Mouse (Mus musculus) C2C12 (cell line): ENCODE measurements around the gene Rbp2.

Experiments used
- CEBPB ChIP-seq: IDR thresholded peaks from one replicate; pipeline ENCODE4 v1.6.1; 2011; ENCODE audit warnings: low read depth, mild to moderate bottlenecking, control low read depth, moderate library complexity
- CTCF ChIP-seq: IDR thresholded peaks from one replicate; pipeline ENCODE4 v1.5.1; 2011; ENCODE audit not compliant: control insufficient read depth, insufficient read depth, insufficient read length
- USF1 ChIP-seq: IDR thresholded peaks from one replicate; pipeline ENCODE4 v1.6.1; 2011; ENCODE audit warnings: low read depth, mild to moderate bottlenecking, control low read depth, moderate library complexity

DNA sequence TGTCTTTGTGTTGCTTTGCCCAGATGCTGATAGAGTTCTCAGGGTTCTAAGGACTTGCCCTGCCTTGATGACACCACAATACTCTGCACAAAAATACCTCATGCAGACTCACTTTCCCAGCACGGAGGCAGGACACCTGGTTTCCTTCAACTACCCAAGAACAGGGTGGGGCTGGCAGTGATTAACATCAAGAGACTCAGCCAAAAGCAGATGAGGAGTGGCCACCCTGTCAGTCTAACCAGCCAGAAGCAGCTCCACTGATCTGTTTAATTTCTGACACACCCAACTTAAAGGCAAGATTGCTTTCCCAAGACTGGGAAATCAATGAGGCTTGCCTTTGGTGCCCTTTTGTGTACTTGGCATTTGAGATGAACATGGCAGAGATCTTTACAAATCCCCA is 6.9 kb downstream of the Rbp2 start:
- TF ChIP-seq CTCF (no peak), USF1 (no peak), CEBPB (no peak)
